Mouse (Mus musculus) cerebellum, adult 2 months (tissue): ENCODE measurements at regions not wholly inside any gene's neighbourhood (a gene's known extent, or its start where the extent isn't known, plus 50 kb on each side); places are given as distances from the start of the nearest gene placed in this dataset.

Experiments
- CTCF ChIP-seq: fragments of 200-500 bp; IDR thresholded peaks from 2 replicates; pipeline ENCODE4 v1.5.1; 2011; ENCODE audit warnings: low read depth, mild to moderate bottlenecking, control low read depth, low read length, moderate library complexity, borderline replicate concordance; ENCODE audit not compliant: insufficient read depth
- POLR2A ChIP-seq: fragments of 200-500 bp; IDR thresholded peaks from 2 replicates; pipeline ENCODE4 v1.6.1; 2011; ENCODE audit warnings: low read length, control low read depth, borderline replicate concordance; ENCODE audit not compliant: insufficient read depth

DNA sequence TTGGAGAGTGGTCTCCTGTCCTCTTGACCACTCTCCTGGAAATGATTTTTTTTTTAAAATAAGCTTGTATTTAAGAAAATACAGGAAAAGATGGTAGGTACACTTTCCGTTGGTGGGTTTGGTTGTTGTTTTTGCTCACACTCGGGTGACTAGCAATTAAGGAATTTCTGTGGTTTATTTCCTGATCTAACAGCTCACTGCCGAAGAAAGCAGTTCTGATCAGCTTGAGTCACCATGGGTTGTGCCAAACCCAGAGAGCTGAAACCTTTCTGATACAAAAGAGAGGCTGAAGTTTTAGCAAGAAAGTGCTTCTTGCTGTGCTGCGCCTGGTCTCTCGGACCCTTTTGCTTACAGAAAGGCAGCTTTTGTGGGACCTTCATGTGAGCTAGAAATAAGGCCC is 243.2 kb downstream of the Sox2 start:
- TF ChIP-seq CTCF: no peak
- no peak for TF ChIP-seq POLR2A
